Mouse (Mus musculus): ENCODE data around the gene Tmem108. TPM values are rescaled to one million over a fixed set of nuclear protein-coding genes. Genes with fewer than 3 reads are reported as not detected.
"Not testable (repeated sequence)": the region's sequence is repeated elsewhere in the genome, so short reads cannot be mapped to it uniquely, and the experiment has no call there.

Gene Tmem108
- polyA plus RNA-seq, 1 experiment from 2014 or later, result 13.2 TPM

DNA sequence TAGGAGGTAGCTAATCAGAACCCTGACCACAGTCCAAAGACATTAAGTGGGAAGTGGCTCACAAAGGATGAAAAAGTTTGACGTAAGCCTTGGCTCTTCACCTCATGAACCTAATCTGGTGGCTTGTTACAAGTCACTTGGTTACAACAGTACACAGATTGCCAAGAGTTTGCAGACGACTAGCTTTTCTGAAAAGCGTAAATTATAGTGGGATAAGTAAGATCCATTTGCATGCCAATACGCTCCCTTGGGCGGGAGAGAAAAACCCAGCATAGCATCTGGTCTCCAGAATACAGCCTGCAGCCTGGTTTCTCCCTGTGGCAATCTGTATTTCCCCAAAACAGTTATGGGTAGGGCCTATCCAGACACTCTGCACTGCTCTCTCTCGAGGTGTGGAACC is 74.5 kb downstream of the Tmem108 start:
- ATAC-seq (ENCODE audit: low FRiP score) (no peak), DNase-seq (ENCODE audit: low spot score) (no peak)
- Histone ChIP-seq H3K27me3 (ENCODE audit: control insufficient read depth, insufficient read depth, low read length) (no peaks in the 10 kb centered on the region), H3K4me3 (ENCODE audit: low read depth, low read length) (no peak overlapping the region), H3K9ac (ENCODE audit: low read depth, low read length) (no peak overlapping the region), H3K4me1 (replicated peaks; ENCODE audit: control insufficient read depth, insufficient read depth, low read length) (no peaks in the 10 kb centered on the region), H3K27ac (ENCODE audit: low read depth, low read length) (no peak overlapping the region), H3K36me3 (ENCODE audit: control insufficient read depth, insufficient read depth, low read length) (no peaks in the 10 kb centered on the region), H3K4me2 (replicated peaks; ENCODE audit: low read depth, low read length) (no peak overlapping the region), H3K9me3 (ENCODE audit: control insufficient read depth, low read length) (no peaks in the 10 kb centered on the region)
- 61% methylated on average over 6 of the region's 6 CpGs for WGBS

DNA sequence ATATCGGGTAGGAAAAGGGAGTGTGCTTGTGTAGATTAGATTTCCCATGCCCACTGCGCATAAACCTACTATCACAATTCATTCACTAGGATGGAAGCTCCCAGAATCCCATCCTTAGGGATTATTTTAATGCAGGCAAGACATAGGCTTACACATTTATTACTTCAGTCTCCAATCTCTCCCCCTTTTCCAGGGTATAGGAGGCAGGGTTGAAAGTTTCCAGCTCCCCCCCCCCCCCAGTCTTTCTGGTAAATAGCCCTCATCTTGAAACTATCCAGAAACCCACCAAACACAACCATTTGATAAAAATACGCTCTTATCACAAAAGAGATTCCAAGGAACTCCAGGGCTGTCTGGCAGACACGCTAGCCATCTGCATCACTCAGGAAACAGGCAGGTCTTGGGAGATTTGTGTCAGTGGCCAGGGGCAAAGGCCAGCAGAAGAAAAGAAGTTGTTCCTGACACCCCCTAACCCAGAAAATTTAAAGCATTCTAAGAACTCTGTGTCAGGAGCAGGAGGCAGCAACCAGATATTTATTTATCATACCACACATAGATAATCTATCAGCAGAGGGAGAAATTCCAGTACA is 79.8 kb downstream of the Tmem108 start:
- 78% methylated on average over 4 of the region's 4 CpGs for WGBS
- H3K9ac ChIP-seq (ENCODE audit: low read depth, low read length), result no peak overlapping the region
- H3K27me3 ChIP-seq (ENCODE audit: control insufficient read depth, insufficient read depth, low read length), result no peaks in the 10 kb centered on the region
- H3K4me2 ChIP-seq (replicated peaks; ENCODE audit: low read depth, low read length), result no peak overlapping the region
- H3K4me1 ChIP-seq (replicated peaks; ENCODE audit: control insufficient read depth, insufficient read depth, low read length), result no peaks in the 10 kb centered on the region
- ATAC-seq (ENCODE audit: low FRiP score), result no peak
- no peaks in the 10 kb centered on the region for H3K36me3 ChIP-seq (ENCODE audit: control insufficient read depth, insufficient read depth, low read length)
- no peaks in the 10 kb centered on the region for H3K9me3 ChIP-seq (ENCODE audit: control insufficient read depth, low read length)
- no peak overlapping the region for H3K4me3 ChIP-seq (ENCODE audit: low read depth, low read length)
- no peak overlapping the region for H3K27ac ChIP-seq (ENCODE audit: low read depth, low read length)
- DNase-seq (ENCODE audit: low spot score), result no peak

DNA sequence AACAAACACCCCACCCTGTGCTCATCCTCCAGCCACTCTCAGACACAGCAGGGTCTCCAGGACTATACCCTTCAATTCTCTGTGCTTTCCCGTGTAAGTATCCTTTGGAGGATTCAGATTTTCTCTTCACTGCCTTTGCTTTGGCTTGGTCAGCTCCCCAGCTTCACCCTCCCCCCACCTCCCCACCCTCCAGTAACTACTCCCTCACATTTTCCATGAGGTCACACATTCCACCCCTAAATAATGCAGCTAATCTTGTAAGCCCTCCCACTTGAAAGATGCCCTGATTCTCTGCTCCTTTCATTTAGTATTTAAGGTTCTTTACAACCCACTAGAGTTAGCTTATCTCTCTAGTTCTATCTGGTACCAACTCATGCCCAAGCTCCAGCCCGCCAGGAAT is 82.4 kb downstream of the Tmem108 start:
- no peak for DNase-seq (ENCODE audit: low spot score)
- no peaks in the 10 kb centered on the region for H3K27me3 ChIP-seq (ENCODE audit: control insufficient read depth, insufficient read depth, low read length)
- H3K36me3 ChIP-seq (ENCODE audit: control insufficient read depth, insufficient read depth, low read length), result no peaks in the 10 kb centered on the region
- 50% methylated on average over 2 of the region's 2 CpGs for WGBS
- no peaks in the 10 kb centered on the region for H3K9me3 ChIP-seq (ENCODE audit: control insufficient read depth, low read length)
- no peak overlapping the region for H3K4me3 ChIP-seq (ENCODE audit: low read depth, low read length)
- H3K9ac ChIP-seq (ENCODE audit: low read depth, low read length), result no peak overlapping the region
- no peaks in the 10 kb centered on the region for H3K4me1 ChIP-seq (replicated peaks; ENCODE audit: control insufficient read depth, insufficient read depth, low read length)
- H3K27ac ChIP-seq (ENCODE audit: low read depth, low read length), result no peak overlapping the region
- ATAC-seq (ENCODE audit: low FRiP score), result no peak
- H3K4me2 ChIP-seq (replicated peaks; ENCODE audit: low read depth, low read length), result no peak overlapping the region

DNA sequence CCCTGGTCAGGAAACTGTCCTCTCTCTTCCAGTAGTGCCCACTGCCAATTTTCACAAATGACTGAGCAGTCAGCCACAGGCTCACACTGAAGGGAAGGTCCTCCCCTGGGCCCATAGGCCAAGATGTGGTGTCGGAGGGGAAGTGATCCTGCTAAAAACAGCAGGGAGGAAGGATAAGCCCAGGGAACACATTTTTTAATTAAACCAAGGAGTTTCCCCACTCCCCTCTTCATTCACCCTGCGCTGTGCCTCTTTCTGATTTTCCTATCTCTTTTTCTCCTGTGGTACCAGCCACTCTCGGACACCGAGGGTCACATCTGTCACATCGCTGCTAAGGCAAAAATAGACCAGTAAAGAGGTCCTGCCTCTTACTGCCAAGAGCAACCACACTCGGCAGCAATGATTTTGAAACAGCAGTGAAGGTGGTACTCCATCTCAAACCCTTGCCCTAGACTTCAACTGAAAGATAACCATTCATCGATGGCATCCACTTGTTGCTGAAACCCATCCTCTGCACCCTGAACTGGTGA is 83.0 kb downstream of the Tmem108 start:
- Histone ChIP-seq H3K27ac (ENCODE audit: low read depth, low read length) (no peak overlapping the region), H3K27me3 (ENCODE audit: control insufficient read depth, insufficient read depth, low read length) (no peaks in the 10 kb centered on the region), H3K9ac (ENCODE audit: low read depth, low read length) (no peak overlapping the region), H3K4me3 (ENCODE audit: low read depth, low read length) (no peak overlapping the region), H3K9me3 (ENCODE audit: control insufficient read depth, low read length) (no peaks in the 10 kb centered on the region), H3K4me2 (replicated peaks; ENCODE audit: low read depth, low read length) (no peak overlapping the region), H3K36me3 (ENCODE audit: control insufficient read depth, insufficient read depth, low read length) (no peaks in the 10 kb centered on the region), H3K4me1 (replicated peaks; ENCODE audit: control insufficient read depth, insufficient read depth, low read length) (no peaks in the 10 kb centered on the region)
- ATAC-seq (ENCODE audit: low FRiP score), result no peak
- no peak for DNase-seq (ENCODE audit: low spot score)
- WGBS, result 58% methylated on average over 7 of the region's 7 CpGs

DNA sequence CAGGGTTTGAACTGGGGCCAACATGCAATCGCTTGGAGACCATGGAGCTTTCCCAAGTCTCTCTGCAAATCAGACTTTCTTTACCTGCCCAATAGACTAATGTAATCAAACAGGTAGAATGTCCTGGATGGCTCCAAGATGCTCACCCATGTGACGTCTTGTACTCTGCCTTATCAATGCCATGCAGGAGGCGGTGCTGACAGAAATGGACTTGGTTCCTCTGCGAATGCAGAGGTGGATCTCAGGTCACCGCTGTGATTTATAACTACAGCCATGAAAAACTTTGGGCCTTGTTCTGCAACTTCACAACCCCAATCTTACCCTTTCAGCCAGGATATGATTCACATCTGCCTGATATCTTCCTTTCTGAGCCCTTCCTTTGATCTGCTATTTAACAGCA is 83.8 kb downstream of the Tmem108 start:
- no peak overlapping the region for H3K27ac ChIP-seq (ENCODE audit: low read depth, low read length)
- H3K27me3 ChIP-seq (ENCODE audit: control insufficient read depth, insufficient read depth, low read length), result no peaks in the 10 kb centered on the region
- H3K4me1 ChIP-seq (replicated peaks; ENCODE audit: control insufficient read depth, insufficient read depth, low read length), result no peaks in the 10 kb centered on the region
- ATAC-seq (ENCODE audit: low FRiP score) (no peak), DNase-seq (ENCODE audit: low spot score) (no peak)
- no peaks in the 10 kb centered on the region for H3K36me3 ChIP-seq (ENCODE audit: control insufficient read depth, insufficient read depth, low read length)
- no peaks in the 10 kb centered on the region for H3K9me3 ChIP-seq (ENCODE audit: control insufficient read depth, low read length)
- no peak overlapping the region for H3K4me3 ChIP-seq (ENCODE audit: low read depth, low read length)
- 88% methylated on average over 5 of the region's 5 CpGs for WGBS
- no peak overlapping the region for H3K9ac ChIP-seq (ENCODE audit: low read depth, low read length)
- H3K4me2 ChIP-seq (replicated peaks; ENCODE audit: low read depth, low read length), result no peak overlapping the region

DNA sequence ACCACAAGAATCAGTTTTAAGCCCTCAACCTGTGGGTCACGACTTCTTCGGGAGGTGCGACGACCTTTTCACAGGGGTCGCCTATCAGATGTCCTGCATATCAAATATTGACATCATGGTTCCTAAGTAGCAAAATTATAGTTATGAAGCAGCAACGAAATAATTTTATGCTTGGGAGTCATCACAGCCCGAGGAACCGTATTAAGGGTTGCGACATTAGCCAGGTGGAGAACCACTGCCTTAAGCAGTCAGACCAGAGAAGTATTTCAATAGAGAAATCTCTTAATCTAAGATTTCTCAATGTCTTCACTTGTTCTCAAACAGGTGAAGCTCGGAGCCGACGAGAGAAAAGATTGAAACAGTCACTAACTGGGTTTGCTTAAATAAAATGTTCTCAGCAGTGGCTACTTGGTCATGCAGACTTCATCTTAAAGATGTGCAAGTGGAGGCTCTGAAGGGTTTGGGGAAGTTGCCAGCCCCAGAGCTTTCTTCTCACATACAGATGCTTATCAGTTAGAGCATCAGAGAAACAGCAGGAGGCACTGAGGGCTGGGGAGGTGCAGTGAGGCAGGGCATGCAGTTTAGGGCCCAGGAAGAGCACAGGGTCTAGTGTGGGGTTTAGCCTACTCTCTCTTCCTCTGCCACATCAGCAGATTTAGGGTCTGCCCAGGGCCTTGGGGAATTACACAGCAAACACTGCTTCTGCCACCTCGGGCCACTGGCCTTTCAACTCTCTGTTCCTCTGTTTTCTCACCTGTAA is 85.7 kb downstream of the Tmem108 start:
- DNase-seq (ENCODE audit: low spot score) (no peak), ATAC-seq (ENCODE audit: low FRiP score) (no peak)
- 84% methylated on average over 13 of the region's 13 CpGs for WGBS
- Histone ChIP-seq H3K4me1 (replicated peaks; ENCODE audit: control insufficient read depth, insufficient read depth, low read length) (no peaks in the 10 kb centered on the region), H3K4me3 (ENCODE audit: low read depth, low read length) (no peak overlapping the region), H3K27ac (ENCODE audit: low read depth, low read length) (no peak overlapping the region), H3K4me2 (replicated peaks; ENCODE audit: low read depth, low read length) (no peak overlapping the region), H3K36me3 (ENCODE audit: control insufficient read depth, insufficient read depth, low read length) (no peaks in the 10 kb centered on the region), H3K9ac (ENCODE audit: low read depth, low read length) (no peak overlapping the region), H3K9me3 (ENCODE audit: control insufficient read depth, low read length) (no peaks in the 10 kb centered on the region), H3K27me3 (ENCODE audit: control insufficient read depth, insufficient read depth, low read length) (no peaks in the 10 kb centered on the region)

DNA sequence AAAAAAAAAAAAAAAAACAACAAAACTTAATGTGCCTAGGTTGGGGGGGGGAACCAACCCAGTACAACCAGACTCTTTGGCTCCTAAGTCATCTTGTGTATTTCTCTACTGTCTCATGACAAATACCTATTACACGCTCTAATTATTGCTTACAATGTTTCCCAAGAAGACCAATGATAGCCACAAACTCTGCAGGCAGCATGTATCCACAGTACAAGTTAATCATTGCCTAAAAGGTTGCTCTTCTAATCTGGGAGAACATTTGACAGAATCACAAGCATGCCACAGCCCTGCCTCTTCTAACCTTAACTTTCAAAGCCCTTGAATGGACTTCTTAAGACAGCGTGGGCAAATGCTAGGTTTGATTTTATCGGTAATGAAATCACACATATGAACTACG is 88.8 kb downstream of the Tmem108 start:
- no peak overlapping the region for H3K27ac ChIP-seq (ENCODE audit: low read depth, low read length)
- no peak overlapping the region for H3K4me2 ChIP-seq (replicated peaks; ENCODE audit: low read depth, low read length)
- no peaks in the 10 kb centered on the region for H3K36me3 ChIP-seq (ENCODE audit: control insufficient read depth, insufficient read depth, low read length)
- ATAC-seq (ENCODE audit: low FRiP score) (no peak), DNase-seq (ENCODE audit: low spot score) (no peak)
- WGBS, result 97% methylated on average over 4 of the region's 4 CpGs
- no peaks in the 10 kb centered on the region for H3K27me3 ChIP-seq (ENCODE audit: control insufficient read depth, insufficient read depth, low read length)
- no peak overlapping the region for H3K4me3 ChIP-seq (ENCODE audit: low read depth, low read length)
- H3K9me3 ChIP-seq (ENCODE audit: control insufficient read depth, low read length), result no peaks in the 10 kb centered on the region
- no peak overlapping the region for H3K9ac ChIP-seq (ENCODE audit: low read depth, low read length)
- H3K4me1 ChIP-seq (replicated peaks; ENCODE audit: control insufficient read depth, insufficient read depth, low read length), result no peaks in the 10 kb centered on the region

DNA sequence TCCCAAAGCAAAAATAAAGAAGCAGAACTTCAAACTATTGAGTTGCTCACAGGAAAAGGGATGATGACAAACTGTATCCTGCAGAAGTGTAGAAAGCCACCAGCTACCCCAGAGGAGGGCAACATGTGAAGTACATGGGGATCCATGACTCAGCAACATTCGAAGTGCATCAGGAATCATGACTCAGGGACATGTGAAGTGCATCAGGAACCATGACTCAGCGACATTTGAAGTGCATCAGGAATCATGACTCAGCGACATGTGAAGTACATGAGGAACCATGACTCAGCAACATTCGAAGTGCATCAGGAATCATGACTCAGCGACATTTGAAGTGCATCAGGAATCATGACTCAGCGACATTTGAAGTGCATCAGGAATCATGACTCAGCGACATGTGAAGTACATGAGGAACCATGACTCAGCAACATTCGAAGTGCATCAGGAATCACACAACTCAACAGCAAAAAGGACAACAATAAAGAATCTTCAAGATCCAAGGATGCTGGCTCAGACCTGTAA is 91.0 kb downstream of the Tmem108 start:
- H3K4me1 ChIP-seq (replicated peaks; ENCODE audit: control insufficient read depth, insufficient read depth, low read length); H3K9ac ChIP-seq (ENCODE audit: low read depth, low read length); H3K4me2 ChIP-seq (replicated peaks; ENCODE audit: low read depth, low read length); H3K36me3 ChIP-seq (ENCODE audit: control insufficient read depth, insufficient read depth, low read length); H3K27ac ChIP-seq (ENCODE audit: low read depth, low read length); H3K9me3 ChIP-seq (ENCODE audit: control insufficient read depth, low read length); H3K4me3 ChIP-seq (ENCODE audit: low read depth, low read length); H3K27me3 ChIP-seq (ENCODE audit: control insufficient read depth, insufficient read depth, low read length); DNase-seq (ENCODE audit: low spot score); ATAC-seq (ENCODE audit: low FRiP score): not testable (repeated sequence)
- 95% methylated on average over 8 of the region's 8 CpGs for WGBS

DNA sequence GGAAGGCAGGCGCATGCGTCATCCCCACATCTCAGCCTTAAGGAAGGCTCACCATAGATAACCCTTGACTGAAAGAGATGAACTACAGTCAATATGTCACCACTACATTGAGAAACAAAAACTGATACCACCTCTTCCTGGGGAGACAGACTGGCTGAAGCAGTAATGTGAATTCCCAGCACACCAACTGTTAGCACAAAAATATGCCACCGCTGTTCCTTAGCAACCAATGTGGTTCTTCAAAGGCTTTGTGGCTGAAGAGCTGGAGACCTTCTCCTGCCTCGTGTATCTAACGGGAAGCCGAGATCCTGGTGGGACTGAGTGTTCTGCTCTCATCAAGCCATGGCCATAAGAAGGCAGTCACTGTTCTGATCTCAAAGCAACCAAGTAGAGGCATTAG is 92.8 kb downstream of the Tmem108 start:
- no peak overlapping the region for H3K4me3 ChIP-seq (ENCODE audit: low read depth, low read length)
- DNase-seq (ENCODE audit: low spot score) (no peak), ATAC-seq (ENCODE audit: low FRiP score) (no peak)
- H3K27ac ChIP-seq (ENCODE audit: low read depth, low read length), result no peak overlapping the region
- H3K9me3 ChIP-seq (ENCODE audit: control insufficient read depth, low read length), result no peaks in the 10 kb centered on the region
- no peaks in the 10 kb centered on the region for H3K4me1 ChIP-seq (replicated peaks; ENCODE audit: control insufficient read depth, insufficient read depth, low read length)
- no peaks in the 10 kb centered on the region for H3K36me3 ChIP-seq (ENCODE audit: control insufficient read depth, insufficient read depth, low read length)
- H3K9ac ChIP-seq (ENCODE audit: low read depth, low read length), result no peak overlapping the region
- WGBS, result 86% methylated on average over 6 of the region's 6 CpGs
- no peak overlapping the region for H3K4me2 ChIP-seq (replicated peaks; ENCODE audit: low read depth, low read length)
- H3K27me3 ChIP-seq (ENCODE audit: control insufficient read depth, insufficient read depth, low read length), result no peaks in the 10 kb centered on the region

Measured in hindbrain, embryonic 11.5 days (tissue).